Mouse (Mus musculus) MEL (cell line): ENCODE data around the gene Sik1. TPM values are rescaled to one million over a fixed set of nuclear protein-coding genes. Genes with fewer than 3 reads are reported as not detected.

Experiments
- DNase-seq: peaks from one replicate; pipeline ENCODE4 v3.0.0; 2011; ENCODE audit warnings: low read depth, low spot score
- H3K27ac ChIP-seq: 2 replicates; pipeline ENCODE4 v1.5.1; 2012; ENCODE audit warnings: low read depth, mild to moderate bottlenecking, control low read depth, low read length, moderate library complexity; ENCODE audit not compliant: control insufficient read depth
- H3K27me3 ChIP-seq, 2 experiments: fragments of 150-350 bp in 1 of 2; sonication (generic) in 1 of 2; 2 replicates each; pipeline ENCODE4 v1.6.1; 2012; ENCODE audit warnings: low read length in 2 of 2, mild to moderate bottlenecking in 2 of 2, improper control_type of control experiment in 1 of 2, moderate library complexity in 1 of 2; ENCODE audit not compliant: insufficient read depth in 2 of 2, control insufficient read depth in 1 of 2
- H3K36me3 ChIP-seq, 2 experiments: 2 replicates each; pipeline ENCODE4 v1.6.1; 2012 to 2014; ENCODE audit warnings: low read length in 2 of 2, improper control_type of control experiment in 1 of 2, inconsistent platforms in 1 of 2, mild to moderate bottlenecking in 1 of 2; ENCODE audit not compliant: insufficient read depth in 2 of 2, control insufficient read depth in 1 of 2
- H3K4me1 ChIP-seq, 2 experiments: fragments of 150-350 bp in 1 of 2; sonication (generic) in 1 of 2; 2 replicates each; pipeline ENCODE4 v1.6.1; 2012; ENCODE audit warnings: low read length in 2 of 2, improper control_type of control experiment in 1 of 2, mild to moderate bottlenecking in 1 of 2; ENCODE audit not compliant: insufficient read depth in 2 of 2, control insufficient read depth in 1 of 2
- H3K4me3 ChIP-seq, 2 experiments: fragments of 150-350 bp in 1 of 2; sonication (generic) in 1 of 2; 2 replicates each; pipeline ENCODE4 v1.5.1; 2012; ENCODE audit warnings: low read depth in 2 of 2, low read length in 2 of 2, mild to moderate bottlenecking in 2 of 2, moderate library complexity in 2 of 2, control low read depth in 1 of 2, improper control_type of control experiment in 1 of 2; ENCODE audit not compliant: control insufficient read depth in 1 of 2, insufficient read depth in 1 of 2
- H3K79me2 ChIP-seq: 2 replicates; pipeline ENCODE4 v1.6.1; 2012; ENCODE audit warnings: mild to moderate bottlenecking, low read length, moderate library complexity; ENCODE audit not compliant: control insufficient read depth, poor library complexity, insufficient read depth
- H3K9ac ChIP-seq: 2 replicates; pipeline ENCODE4 v1.6.1; 2012; ENCODE audit warnings: low read depth, mild to moderate bottlenecking, control low read depth, low read length, moderate library complexity; ENCODE audit not compliant: control insufficient read depth, poor library complexity, severe bottlenecking
- H3K9me3 ChIP-seq: fragments of 150-350 bp; sonication (generic); replicated peaks from 2 replicates; pipeline ENCODE4 v1.6.1; 2012; ENCODE audit warnings: mild to moderate bottlenecking, low read length, improper control_type of control experiment, moderate library complexity; ENCODE audit not compliant: insufficient read depth
- NELFE ChIP-seq: IDR thresholded peaks from 2 replicates; pipeline ENCODE4 v1.6.1; 2011; ENCODE audit warnings: low read depth, low read length, improper control_type of control experiment
- POLR2AphosphoS5 ChIP-seq: IDR thresholded peaks from 2 replicates; pipeline ENCODE4 v1.6.1; 2012; ENCODE audit warnings: low read depth, borderline replicate concordance, mild to moderate bottlenecking, inconsistent platforms, low read length, moderate library complexity, mixed read lengths
- RAD21 ChIP-seq: IDR thresholded peaks from 2 replicates; pipeline ENCODE4 v1.6.1; 2011; ENCODE audit warnings: mild to moderate bottlenecking, low read depth, low read length, improper control_type of control experiment
- RCOR1 ChIP-seq: IDR thresholded peaks from 2 replicates; pipeline ENCODE4 v1.6.1; 2012; ENCODE audit warnings: low read depth, mild to moderate bottlenecking, inconsistent platforms, low read length, improper control_type of control experiment
- TCF12 ChIP-seq: IDR thresholded peaks from 2 replicates; pipeline ENCODE4 v1.6.1; 2014; ENCODE audit warnings: low read depth, mild to moderate bottlenecking, inconsistent platforms, low read length, improper control_type of control experiment, moderate library complexity
- UBTF ChIP-seq: IDR thresholded peaks from 2 replicates; pipeline ENCODE4 v1.6.1; 2012; ENCODE audit warnings: low read depth, mild to moderate bottlenecking, inconsistent platforms, low read length, improper control_type of control experiment, moderate library complexity, borderline replicate concordance; ENCODE audit not compliant: insufficient read depth
- ZC3H11A ChIP-seq: IDR thresholded peaks from 2 replicates; pipeline ENCODE4 v1.6.1; 2012; ENCODE audit warnings: low read depth, mild to moderate bottlenecking, inconsistent platforms, low read length, improper control_type of control experiment
- polyA plus RNA-seq, 2 experiments: library from polyadenylated mRNA; stranded (reverse) in 1 of 2; unstranded in 1 of 2; fragments of >175 nt in 1 of 2; fragments of >200 nt in 1 of 2; gene quantifications; 2 replicates each; pipeline versions ENCODE4 v1.2.1 to v1.2.4; 2012; ENCODE audit warnings: low replicate concordance in 2 of 2, low read depth in 1 of 2; ENCODE audit not compliant: insufficient read length in 2 of 2, insufficient read depth in 1 of 2, missing spikeins in 1 of 2
- total RNA-seq: library from RNA; depleted of rRNA; stranded (reverse); fragments of 300-350 nt; gene quantifications from 2 replicates; pipeline ENCODE4 v1.2.3, GENCODE M21; 2012

The Sik1 gene
- total and polyA plus RNA-seq, 3 experiments: 5.5 to 10.4 TPM; not detected in 1

GRCm38 (mm10) chr17:31808082-31808875 lies 47.3 kb downstream of the Sik1 start:
- Histone ChIP-seq H3K79me2 (no peaks in the 10 kb centered on the region), H3K9ac (no peak overlapping the region), H3K4me1 (no peaks in the 10 kb centered on the region), H3K27ac (no peak overlapping the region), H3K36me3 (no peaks in the 10 kb centered on the region), H3K4me3 (no peak overlapping the region), H3K27me3 (peaks cover 3 to 5% of the 10 kb centered on the region in 2 experiments; a peak in 3 of 4 replicates), H3K9me3 (no peaks in the 10 kb centered on the region)
- DNase-seq: no peak
- no peak for TF ChIP-seq POLR2AphosphoS5

- Histone ChIP-seq H3K9ac (no peak overlapping the region), H3K27me3 (peaks cover 0 to 2% of the 10 kb centered on the region in 2 experiments; a peak in 3 of 4 replicates)
Observed at GRCm38 (mm10) chr17:31806496-31806895, 49.1 kb downstream of the Sik1 start.

GRCm38 (mm10) chr17:31806025-31806424 lies 49.6 kb downstream of the Sik1 start:
- Histone ChIP-seq H3K27ac (no peak overlapping the region), H3K36me3 (no peaks in the 10 kb centered on the region), H3K27me3 (peaks cover 0 to 2% of the 10 kb centered on the region in 2 experiments; a peak in 3 of 4 replicates), H3K9ac (no peak overlapping the region), H3K4me1 (no peaks in the 10 kb centered on the region), H3K4me3 (no peak overlapping the region), H3K79me2 (no peaks in the 10 kb centered on the region), H3K9me3 (no peaks in the 10 kb centered on the region)
- DNase-seq: no peak
- no peak for TF ChIP-seq TCF12
- no peak for TF ChIP-seq POLR2AphosphoS5

More at GRCm38 (mm10) chr17:31806496-31806895, 49.1 kb downstream of the Sik1 start:
- H3K36me3 ChIP-seq: no peaks in the 10 kb centered on the region
- H3K27ac ChIP-seq: no peak overlapping the region
- no peaks in the 10 kb centered on the region for H3K9me3 ChIP-seq
- H3K4me1 ChIP-seq: no peaks in the 10 kb centered on the region
- no peak for TF ChIP-seq ZC3H11A
- H3K4me3 ChIP-seq: no peak overlapping the region
- no peaks in the 10 kb centered on the region for H3K79me2 ChIP-seq
- no peak for DNase-seq

GRCm38 (mm10) chr17:31805585-31805984 lies 50.0 kb downstream of the Sik1 start:
- peaks cover 0 to 2% of the 10 kb centered on the region in 2 experiments; a peak in 3 of 4 replicates for H3K27me3 ChIP-seq
- no peak overlapping the region for H3K9ac ChIP-seq
- H3K36me3 ChIP-seq: no peaks in the 10 kb centered on the region

More at GRCm38 (mm10) chr17:31805585-31805984, 50.0 kb downstream of the Sik1 start:
- no peaks in the 10 kb centered on the region for H3K79me2 ChIP-seq
- no peaks in the 10 kb centered on the region for H3K9me3 ChIP-seq
- DNase-seq: no peak
- H3K27ac ChIP-seq: no peak overlapping the region
- H3K4me3 ChIP-seq: no peak overlapping the region
- no peaks in the 10 kb centered on the region for H3K4me1 ChIP-seq
- TF ChIP-seq RAD21 (no peak), TCF12 (no peak), NELFE (no peak), RCOR1 (no peak), UBTF (no peak)
